Mouse (Mus musculus) bone marrow, adult 2 months (tissue): ENCODE measurements around the gene Slc16a13.

Source experiments
- CTCF ChIP-seq: fragments of 200-500 bp; IDR thresholded peaks from 2 replicates; pipeline ENCODE4 v1.5.1; 2011; ENCODE audit warnings: low read length, control low read depth; ENCODE audit not compliant: control insufficient read depth, insufficient read depth
- POLR2A ChIP-seq: fragments of 200-500 bp; IDR thresholded peaks from 2 replicates; pipeline ENCODE4 v1.6.1; 2011; ENCODE audit warnings: low read depth, mild to moderate bottlenecking, control low read depth, low read length, borderline replicate concordance; ENCODE audit not compliant: control insufficient read depth

DNA sequence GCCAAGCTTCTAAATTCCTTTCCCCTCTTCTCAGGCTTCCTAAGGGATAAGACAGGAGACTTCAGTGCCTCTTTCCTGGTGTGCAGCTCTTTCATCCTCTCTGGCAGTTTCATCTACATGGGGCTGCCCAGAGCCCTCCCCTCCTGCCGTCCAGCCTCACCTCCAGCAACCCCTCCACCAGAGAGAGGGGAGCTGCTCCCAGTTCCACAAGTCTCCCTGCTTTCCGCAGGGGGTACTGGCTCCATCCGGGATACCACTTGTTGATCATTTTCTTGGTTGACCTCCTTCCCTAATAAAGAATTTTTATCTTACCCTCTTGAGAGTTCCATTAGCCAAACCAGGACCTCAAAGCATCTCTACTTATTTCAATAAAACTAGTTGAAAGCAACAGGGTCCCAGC lies 4.8 kb downstream of the Slc16a13 start:
- TF ChIP-seq CTCF (no peak), POLR2A (no peak)
